Mouse (Mus musculus) MEL (cell line): ENCODE measurements around the gene Igfn1. TPM values are rescaled to one million over a fixed set of nuclear protein-coding genes. Genes with fewer than 3 reads are reported as not detected.

ENCODE experiments used
- DNase-seq: peaks from one replicate; pipeline ENCODE4 v3.0.0; 2011; ENCODE audit warnings: low read depth, low spot score
- H3K27ac ChIP-seq: 2 replicates; pipeline ENCODE4 v1.5.1; 2012; ENCODE audit warnings: low read depth, mild to moderate bottlenecking, control low read depth, low read length, moderate library complexity; ENCODE audit not compliant: control insufficient read depth
- H3K27me3 ChIP-seq, 2 experiments: fragments of 150-350 bp in 1 of 2; sonication (generic) in 1 of 2; 2 replicates each; pipeline ENCODE4 v1.6.1; 2012; ENCODE audit warnings: low read length in 2 of 2, mild to moderate bottlenecking in 2 of 2, improper control_type of control experiment in 1 of 2, moderate library complexity in 1 of 2; ENCODE audit not compliant: insufficient read depth in 2 of 2, control insufficient read depth in 1 of 2
- H3K36me3 ChIP-seq, 2 experiments: 2 replicates each; pipeline ENCODE4 v1.6.1; 2012 to 2014; ENCODE audit warnings: low read length in 2 of 2, improper control_type of control experiment in 1 of 2, inconsistent platforms in 1 of 2, mild to moderate bottlenecking in 1 of 2; ENCODE audit not compliant: insufficient read depth in 2 of 2, control insufficient read depth in 1 of 2
- H3K4me1 ChIP-seq, 2 experiments: fragments of 150-350 bp in 1 of 2; sonication (generic) in 1 of 2; 2 replicates each; pipeline ENCODE4 v1.6.1; 2012; ENCODE audit warnings: low read length in 2 of 2, improper control_type of control experiment in 1 of 2, mild to moderate bottlenecking in 1 of 2; ENCODE audit not compliant: insufficient read depth in 2 of 2, control insufficient read depth in 1 of 2
- H3K4me3 ChIP-seq, 2 experiments: fragments of 150-350 bp in 1 of 2; sonication (generic) in 1 of 2; 2 replicates each; pipeline ENCODE4 v1.5.1; 2012; ENCODE audit warnings: low read depth in 2 of 2, low read length in 2 of 2, mild to moderate bottlenecking in 2 of 2, moderate library complexity in 2 of 2, control low read depth in 1 of 2, improper control_type of control experiment in 1 of 2; ENCODE audit not compliant: control insufficient read depth in 1 of 2, insufficient read depth in 1 of 2
- H3K79me2 ChIP-seq: 2 replicates; pipeline ENCODE4 v1.6.1; 2012; ENCODE audit warnings: mild to moderate bottlenecking, low read length, moderate library complexity; ENCODE audit not compliant: control insufficient read depth, poor library complexity, insufficient read depth
- H3K9ac ChIP-seq: 2 replicates; pipeline ENCODE4 v1.6.1; 2012; ENCODE audit warnings: low read depth, mild to moderate bottlenecking, control low read depth, low read length, moderate library complexity; ENCODE audit not compliant: control insufficient read depth, poor library complexity, severe bottlenecking
- H3K9me3 ChIP-seq: fragments of 150-350 bp; sonication (generic); replicated peaks from 2 replicates; pipeline ENCODE4 v1.6.1; 2012; ENCODE audit warnings: mild to moderate bottlenecking, low read length, improper control_type of control experiment, moderate library complexity; ENCODE audit not compliant: insufficient read depth
- CHD1 ChIP-seq: IDR thresholded peaks from 2 replicates; pipeline ENCODE4 v1.6.1; 2012; ENCODE audit warnings: low read depth, mild to moderate bottlenecking, inconsistent platforms, low read length, improper control_type of control experiment
- CHD2 ChIP-seq: IDR thresholded peaks from 2 replicates; pipeline ENCODE4 v1.6.1; 2011; ENCODE audit warnings: low read length, improper control_type of control experiment
- CTCF ChIP-seq, 3 experiments: IDR thresholded peaks in 2 of 3; conservative IDR thresholded peaks in 1 of 3; 2 replicates each; pipeline ENCODE4 v1.5.1; 2011 to 2012; ENCODE audit warnings: low read length in 3 of 3, low read depth in 2 of 3, mild to moderate bottlenecking in 2 of 3, improper control_type of control experiment in 1 of 3, inconsistent platforms in 1 of 3, mixed read lengths in 1 of 3, moderate library complexity in 1 of 3; ENCODE audit not compliant: control insufficient read depth in 1 of 3, insufficient read depth in 1 of 3, poor library complexity in 1 of 3, severe bottlenecking in 1 of 3
- E2F4 ChIP-seq: IDR thresholded peaks from 2 replicates; pipeline ENCODE4 v1.6.1; 2011; ENCODE audit warnings: low read depth, low read length, improper control_type of control experiment, borderline replicate concordance
- ELF1 ChIP-seq: IDR thresholded peaks from 2 replicates; pipeline ENCODE4 v1.6.1; 2014; ENCODE audit warnings: low read depth, mild to moderate bottlenecking, inconsistent platforms, low read length, improper control_type of control experiment, moderate library complexity
- EP300 ChIP-seq, 2 experiments: IDR thresholded peaks; 2 replicates each; pipeline ENCODE4 v1.6.1; 2011; ENCODE audit warnings: improper control_type of control experiment in 2 of 2, low read length in 2 of 2, low read depth in 1 of 2, mild to moderate bottlenecking in 1 of 2
- GABPA ChIP-seq: IDR thresholded peaks from 2 replicates; pipeline ENCODE4 v1.6.1; 2012; ENCODE audit warnings: low read depth, mild to moderate bottlenecking, inconsistent platforms, low read length, improper control_type of control experiment, moderate library complexity
- GATA1 ChIP-seq: IDR thresholded peaks from 2 replicates; pipeline ENCODE4 v1.6.1; 2011; ENCODE audit warnings: low read depth, low read length, improper control_type of control experiment
- HCFC1 ChIP-seq: IDR thresholded peaks from 2 replicates; pipeline ENCODE4 v1.6.1; 2012; ENCODE audit warnings: low read depth, mild to moderate bottlenecking, inconsistent platforms, low read length, improper control_type of control experiment, moderate library complexity
- JUND ChIP-seq: IDR thresholded peaks from 2 replicates; pipeline ENCODE4 v1.6.1; 2011; ENCODE audit warnings: low read depth, mild to moderate bottlenecking, improper control_type of control experiment, low read length
- KAT2A ChIP-seq: conservative IDR thresholded peaks from 2 replicates; pipeline ENCODE4 v1.6.1; 2012; ENCODE audit warnings: low read depth, low read length, improper control_type of control experiment, inconsistent platforms
- MAFK ChIP-seq: IDR thresholded peaks from 2 replicates; pipeline ENCODE4 v1.6.1; 2011; ENCODE audit warnings: low read depth, mild to moderate bottlenecking, low read length, improper control_type of control experiment, borderline replicate concordance
- MAX ChIP-seq: IDR thresholded peaks from 2 replicates; pipeline ENCODE4 v1.6.1; 2011; ENCODE audit warnings: low read length, improper control_type of control experiment
- MAZ ChIP-seq: IDR thresholded peaks from 2 replicates; pipeline ENCODE4 v1.6.1; 2012; ENCODE audit warnings: low read depth, mild to moderate bottlenecking, inconsistent platforms, low read length, improper control_type of control experiment
- MEF2A ChIP-seq: IDR thresholded peaks from 2 replicates; pipeline ENCODE4 v1.6.1; 2014; ENCODE audit warnings: low read depth, mild to moderate bottlenecking, inconsistent platforms, low read length, improper control_type of control experiment; ENCODE audit not compliant: poor library complexity, insufficient replicate concordance, severe bottlenecking; ENCODE audit errors: extremely low read depth
- MXI1 ChIP-seq: IDR thresholded peaks from 2 replicates; pipeline ENCODE4 v1.6.1; 2011; ENCODE audit warnings: mild to moderate bottlenecking, low read depth, low read length, improper control_type of control experiment
- MYC ChIP-seq: IDR thresholded peaks from 2 replicates; pipeline ENCODE4 v1.6.1; 2011; ENCODE audit warnings: low read depth, mild to moderate bottlenecking, low read length, improper control_type of control experiment, moderate library complexity
- NRF1 ChIP-seq: IDR thresholded peaks from 2 replicates; pipeline ENCODE4 v1.6.1; 2014; ENCODE audit warnings: low read depth, mild to moderate bottlenecking, inconsistent platforms, low read length, improper control_type of control experiment, moderate library complexity; ENCODE audit not compliant: poor library complexity, insufficient read depth, severe bottlenecking
- POLR2A ChIP-seq, 2 experiments: IDR thresholded peaks; 2 replicates each; pipeline ENCODE4 v1.6.1; 2011 to 2012; ENCODE audit warnings: low read length in 2 of 2, mild to moderate bottlenecking in 2 of 2, control low read depth in 1 of 2, improper control_type of control experiment in 1 of 2, low read depth in 1 of 2, moderate library complexity in 1 of 2; ENCODE audit not compliant: control insufficient read depth in 1 of 2, insufficient read depth in 1 of 2, poor library complexity in 1 of 2
- POLR2AphosphoS2 ChIP-seq: IDR thresholded peaks from 2 replicates; pipeline ENCODE4 v1.6.1; 2011; ENCODE audit warnings: low read length, improper control_type of control experiment
- POLR2AphosphoS5 ChIP-seq: IDR thresholded peaks from 2 replicates; pipeline ENCODE4 v1.6.1; 2012; ENCODE audit warnings: low read depth, borderline replicate concordance, mild to moderate bottlenecking, inconsistent platforms, low read length, moderate library complexity, mixed read lengths
- RAD21 ChIP-seq: IDR thresholded peaks from 2 replicates; pipeline ENCODE4 v1.6.1; 2011; ENCODE audit warnings: mild to moderate bottlenecking, low read depth, low read length, improper control_type of control experiment
- RCOR1 ChIP-seq: IDR thresholded peaks from 2 replicates; pipeline ENCODE4 v1.6.1; 2012; ENCODE audit warnings: low read depth, mild to moderate bottlenecking, inconsistent platforms, low read length, improper control_type of control experiment
- SIN3A ChIP-seq: IDR thresholded peaks from 2 replicates; pipeline ENCODE4 v1.6.1; 2012; ENCODE audit warnings: low read length, improper control_type of control experiment, inconsistent platforms
- TAL1 ChIP-seq: IDR thresholded peaks from 2 replicates; pipeline ENCODE4 v1.6.1; 2012; ENCODE audit warnings: mild to moderate bottlenecking, inconsistent platforms, low read length, moderate library complexity, mixed read lengths
- TBP ChIP-seq: IDR thresholded peaks from 2 replicates; pipeline ENCODE4 v1.8.0; 2011; ENCODE audit warnings: low read depth, low read length, improper control_type of control experiment
- TCF12 ChIP-seq: IDR thresholded peaks from 2 replicates; pipeline ENCODE4 v1.6.1; 2014; ENCODE audit warnings: low read depth, mild to moderate bottlenecking, inconsistent platforms, low read length, improper control_type of control experiment, moderate library complexity
- UBTF ChIP-seq: IDR thresholded peaks from 2 replicates; pipeline ENCODE4 v1.6.1; 2012; ENCODE audit warnings: low read depth, mild to moderate bottlenecking, inconsistent platforms, low read length, improper control_type of control experiment, moderate library complexity, borderline replicate concordance; ENCODE audit not compliant: insufficient read depth
- ZKSCAN1 ChIP-seq: IDR thresholded peaks from 2 replicates; pipeline ENCODE4 v1.6.1; 2012; ENCODE audit warnings: low read depth, mild to moderate bottlenecking, inconsistent platforms, low read length, improper control_type of control experiment, moderate library complexity
- ZMIZ1 ChIP-seq: IDR thresholded peaks from 2 replicates; pipeline ENCODE4 v1.6.1; 2012; ENCODE audit warnings: low read depth, mild to moderate bottlenecking, inconsistent platforms, low read length, improper control_type of control experiment, moderate library complexity
- ZNF384 ChIP-seq: IDR thresholded peaks from 2 replicates; pipeline ENCODE4 v1.6.1; 2012; ENCODE audit warnings: low read depth, mild to moderate bottlenecking, inconsistent platforms, low read length, improper control_type of control experiment
- polyA plus RNA-seq, 2 experiments: library from polyadenylated mRNA; stranded (reverse) in 1 of 2; unstranded in 1 of 2; fragments of >175 nt in 1 of 2; fragments of >200 nt in 1 of 2; gene quantifications; 2 replicates each; pipeline versions ENCODE4 v1.2.1 to v1.2.4; 2012; ENCODE audit warnings: low replicate concordance in 2 of 2, low read depth in 1 of 2; ENCODE audit not compliant: insufficient read length in 2 of 2, insufficient read depth in 1 of 2, missing spikeins in 1 of 2
- total RNA-seq: library from RNA; depleted of rRNA; stranded (reverse); fragments of 300-350 nt; gene quantifications from 2 replicates; pipeline ENCODE4 v1.2.3, GENCODE M21; 2012

The Igfn1 gene
- total and polyA plus RNA-seq, 3 experiments: 0.14 to 0.15 TPM; not detected in 1

GRCm38 (mm10) chr1:135918644-135919407, 87.3 kb downstream of the Igfn1 start, which contains the start of gene Pkp1:
Gene Pkp1, minus strand, starts transcription at chr1:135919207.
- H3K36me3 ChIP-seq: no peaks in the 10 kb centered on the region
- no peak for DNase-seq
- peaks cover 0 to 7% of the 10 kb centered on the region in 2 experiments; a peak in 2 of 4 replicates for H3K27me3 ChIP-seq
- TF ChIP-seq UBTF: no peak
- TF ChIP-seq ZMIZ1: no peak
- TF ChIP-seq RAD21: no peak
- TF ChIP-seq CHD2: no peak
- TF ChIP-seq HCFC1: no peak
- TF ChIP-seq ZNF384: no peak
- TF ChIP-seq EP300 (IDR thresholded peaks at IDR 0.05; ENCODE audit: low read depth in 1 of 2, low read length in 2 of 2): no peak
- TF ChIP-seq MYC: no peak
- no peak for TF ChIP-seq MXI1
- TF ChIP-seq CHD1: no peak
- no peak for TF ChIP-seq ZKSCAN1
- TF ChIP-seq GATA1: no peak
- TF ChIP-seq POLR2AphosphoS2: no peak
- no peak for TF ChIP-seq MAX
- TF ChIP-seq CTCF (IDR thresholded peaks at IDR 0.05 in 2 of 3, conservative IDR thresholded peaks at IDR 0.05 in 1 of 3; ENCODE audit: control insufficient read depth in 1 of 3, insufficient read depth in 1 of 3, low read depth in 2 of 3, low read length in 3 of 3, poor library complexity in 1 of 3, severe bottlenecking in 1 of 3): no peak
- TF ChIP-seq TAL1: no peak
- H3K4me1 ChIP-seq: no peaks in the 10 kb centered on the region
- H3K9ac ChIP-seq: no peak within 1 kb of the TSS
- H3K9me3 ChIP-seq: no peaks in the 10 kb centered on the region
- no peak within 1 kb of the TSS for H3K27ac ChIP-seq
- no peak within 1 kb of the TSS for H3K4me3 ChIP-seq
- H3K79me2 ChIP-seq: no peaks in the 10 kb centered on the region

GRCm38 (mm10) chr1:135917206-135917605, 88.9 kb downstream of the Igfn1 start:
- H3K36me3 ChIP-seq: no peaks in the 10 kb centered on the region
- no peak for TF ChIP-seq E2F4
- TF ChIP-seq POLR2AphosphoS5: no peak
- TF ChIP-seq UBTF: no peak
- TF ChIP-seq KAT2A: no peak
- no peak for TF ChIP-seq TBP
- no peak for TF ChIP-seq TCF12
- no peak for TF ChIP-seq MAFK
- no peak for TF ChIP-seq HCFC1
- TF ChIP-seq MEF2A: no peak
- no peak for TF ChIP-seq ELF1
- no peak for TF ChIP-seq JUND
- TF ChIP-seq POLR2AphosphoS2: no peak
- TF ChIP-seq GABPA: no peak
- TF ChIP-seq POLR2A (IDR thresholded peaks at IDR 0.05; ENCODE audit: control insufficient read depth in 1 of 2, insufficient read depth in 1 of 2, low read depth in 1 of 2, low read length in 2 of 2, poor library complexity in 1 of 2): no peak
- TF ChIP-seq MAX: no peak
- TF ChIP-seq RCOR1: no peak
- no peak for TF ChIP-seq SIN3A
- no peak for TF ChIP-seq MAZ
- no peak for TF ChIP-seq NRF1
- H3K9ac ChIP-seq: no peak overlapping the region
- H3K4me3 ChIP-seq: no peak overlapping the region
- no peaks in the 10 kb centered on the region for H3K9me3 ChIP-seq
- peaks cover 2 to 16% of the 10 kb centered on the region in 2 experiments for H3K27me3 ChIP-seq
- no peak overlapping the region for H3K27ac ChIP-seq
- DNase-seq: no peak
- no peaks in the 10 kb centered on the region for H3K79me2 ChIP-seq
- no peaks in the 10 kb centered on the region for H3K4me1 ChIP-seq
